Mouse (Mus musculus): ENCODE measurements around the gene Olfr312. TPM values are rescaled to one million over a fixed set of nuclear protein-coding genes. Genes with fewer than 3 reads are reported as not detected.
"Not testable (repeated sequence)": the region's sequence is repeated elsewhere in the genome, so short reads cannot be mapped to it uniquely, and the experiment has no call there.

Gene Olfr312
- polyA plus RNA-seq, 1 experiment from 2014 or later, result not detected

DNA sequence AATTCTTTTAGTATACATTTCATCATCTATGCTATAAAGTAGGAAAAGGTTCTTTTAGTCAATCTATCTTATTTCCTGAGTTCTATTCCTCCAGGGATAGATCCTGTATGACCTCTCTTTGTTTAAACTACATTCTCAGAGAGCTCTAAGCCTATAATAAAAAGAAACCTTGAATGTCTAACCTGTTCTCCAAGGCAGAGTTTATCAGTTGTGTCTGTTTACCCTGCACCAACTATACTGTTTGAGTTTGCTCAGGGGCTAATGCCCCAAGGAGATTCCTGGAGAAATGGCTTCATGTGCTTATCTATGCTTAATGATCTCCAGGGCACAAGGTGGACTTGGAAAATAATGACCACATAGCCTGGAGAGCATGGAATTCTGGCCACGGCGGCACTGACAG lies 24.6 kb upstream of the Olfr312 start:
- Histone ChIP-seq H3K9me3 (ENCODE audit: control insufficient read depth) (no peaks in the 10 kb centered on the region), H3K27ac (ENCODE audit: low read depth, low read length) (no peak overlapping the region), H3K4me1 (replicated peaks; ENCODE audit: control insufficient read depth, insufficient read depth, low read length) (0 out of 2 replicates have a peak, but pooled peaks cover 2% of the 10 kb centered on the region), H3K4me3 (ENCODE audit: low read depth, low read length) (no peak overlapping the region), H3K27me3 (replicated peaks; ENCODE audit: control insufficient read depth, insufficient read depth, low read length) (no peaks in the 10 kb centered on the region), H3K9ac (ENCODE audit: low read depth, low read length) (no peak overlapping the region), H3K4me2 (replicated peaks; ENCODE audit: low read depth) (no peak overlapping the region), H3K36me3 (ENCODE audit: control insufficient read depth, insufficient read depth) (no peaks in the 10 kb centered on the region)
- TF ChIP-seq CTCF (IDR thresholded peaks at IDR 0.05; ENCODE audit: low read depth), result no peak
- WGBS, result 14% methylated on average over 2 of the region's 2 CpGs
- 0 out of 2 replicates have a peak, but pooled peaks have one; percentile 25 for ATAC-seq

DNA sequence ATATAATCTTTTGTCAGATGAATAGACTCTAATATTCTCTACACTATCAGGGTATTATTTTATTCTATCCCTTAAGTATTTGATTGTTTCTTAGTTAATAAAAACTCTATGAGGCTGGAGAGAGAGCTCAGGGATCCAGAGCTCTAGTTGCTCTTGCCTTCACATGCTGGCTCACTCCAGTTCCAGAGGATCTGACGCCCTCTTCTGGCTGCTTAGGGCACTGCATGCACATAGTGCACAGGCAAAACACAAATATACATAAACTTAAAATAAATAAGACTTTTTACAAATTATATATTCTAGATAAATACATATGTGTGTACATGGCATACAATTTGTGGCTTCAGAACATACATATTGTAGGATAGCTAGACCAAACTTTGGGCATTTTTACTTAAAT lies 17.0 kb upstream of the Olfr312 start:
- H3K9ac ChIP-seq (ENCODE audit: low read depth, low read length), result no peak overlapping the region
- H3K4me3 ChIP-seq (ENCODE audit: low read depth, low read length), result no peak overlapping the region
- H3K27ac ChIP-seq (ENCODE audit: low read depth, low read length), result no peak overlapping the region
- WGBS, result 11% methylated on average over 1 of the region's 1 CpGs
- no peak for ATAC-seq
- no peaks in the 10 kb centered on the region for H3K27me3 ChIP-seq (replicated peaks; ENCODE audit: control insufficient read depth, insufficient read depth, low read length)
- no peaks in the 10 kb centered on the region for H3K36me3 ChIP-seq (ENCODE audit: control insufficient read depth, insufficient read depth)
- peak; percentile 53 for TF ChIP-seq CTCF (IDR thresholded peaks at IDR 0.05; ENCODE audit: low read depth)
- H3K9me3 ChIP-seq (ENCODE audit: control insufficient read depth), result no peaks in the 10 kb centered on the region
- no peak overlapping the region for H3K4me2 ChIP-seq (replicated peaks; ENCODE audit: low read depth)
- H3K4me1 ChIP-seq (replicated peaks; ENCODE audit: control insufficient read depth, insufficient read depth, low read length), result no peaks in the 10 kb centered on the region

DNA sequence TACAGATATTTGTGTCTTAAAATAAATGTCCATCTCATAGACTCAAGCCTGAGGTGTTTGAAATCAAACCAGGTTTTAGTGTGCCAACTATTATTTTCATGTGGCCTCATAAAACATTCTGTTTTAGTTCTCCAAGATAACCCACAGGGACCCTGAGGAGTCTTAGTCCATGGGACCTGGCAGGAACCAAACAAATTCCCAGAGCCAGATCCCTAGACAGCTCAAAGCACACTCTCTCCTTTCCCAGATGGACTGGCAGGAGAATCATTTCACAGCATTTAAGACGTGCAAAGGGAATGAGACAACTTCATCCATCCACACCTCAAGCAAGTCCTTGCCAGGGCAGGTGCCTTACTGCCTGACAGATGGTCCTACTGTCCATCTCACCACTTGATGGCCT lies 14.3 kb upstream of the Olfr312 start, which contains the start of gene Olfr313:
Gene Olfr313, plus strand, starts transcription at position 301 of the 400 bp plus-strand sequence.
- H3K27ac ChIP-seq (ENCODE audit: low read depth, low read length); H3K9ac ChIP-seq (ENCODE audit: low read depth, low read length); H3K4me1 ChIP-seq (replicated peaks; ENCODE audit: control insufficient read depth, insufficient read depth, low read length); H3K36me3 ChIP-seq (ENCODE audit: control insufficient read depth, insufficient read depth); H3K9me3 ChIP-seq (ENCODE audit: control insufficient read depth); ATAC-seq; H3K4me3 ChIP-seq (ENCODE audit: low read depth, low read length); H3K27me3 ChIP-seq (replicated peaks; ENCODE audit: control insufficient read depth, insufficient read depth, low read length); H3K4me2 ChIP-seq (replicated peaks; ENCODE audit: low read depth): not testable (repeated sequence)
- 61% methylated on average over 1 of the region's 1 CpGs for WGBS

DNA sequence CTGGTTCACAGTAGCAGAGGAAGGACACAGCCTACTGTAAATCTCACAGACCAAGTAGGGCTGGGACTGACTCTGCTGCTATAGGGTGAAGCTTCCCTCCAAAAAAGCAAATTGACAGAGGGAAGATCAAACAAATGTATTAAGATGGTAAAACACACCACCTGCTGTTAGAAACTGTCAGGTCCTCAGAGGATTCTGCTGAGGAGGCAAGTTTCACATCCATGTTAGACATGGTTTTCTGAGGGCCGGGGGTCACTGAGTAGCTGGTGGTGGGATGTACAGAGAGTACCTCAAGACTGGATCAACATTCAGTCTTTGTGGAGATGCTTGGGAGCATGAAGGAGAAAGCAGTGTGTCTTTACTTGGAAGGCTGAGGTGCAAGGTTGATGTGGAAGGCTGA lies 13.4 kb upstream of the Olfr312 start:
- no peaks in the 10 kb centered on the region for H3K36me3 ChIP-seq (ENCODE audit: control insufficient read depth, insufficient read depth)
- no peak overlapping the region for H3K4me3 ChIP-seq (ENCODE audit: low read depth, low read length)
- ATAC-seq, result no peak
- TF ChIP-seq CTCF (IDR thresholded peaks at IDR 0.05; ENCODE audit: low read depth), result no peak
- H3K4me2 ChIP-seq (replicated peaks; ENCODE audit: low read depth), result no peak overlapping the region
- no peak overlapping the region for H3K27ac ChIP-seq (ENCODE audit: low read depth, low read length)
- no peaks in the 10 kb centered on the region for H3K9me3 ChIP-seq (ENCODE audit: control insufficient read depth)
- H3K9ac ChIP-seq (ENCODE audit: low read depth, low read length), result no peak overlapping the region
- H3K4me1 ChIP-seq (replicated peaks; ENCODE audit: control insufficient read depth, insufficient read depth, low read length), result no peaks in the 10 kb centered on the region
- WGBS, result 79% methylated on average over 1 of the region's 1 CpGs
- H3K27me3 ChIP-seq (replicated peaks; ENCODE audit: control insufficient read depth, insufficient read depth, low read length), result no peaks in the 10 kb centered on the region

DNA sequence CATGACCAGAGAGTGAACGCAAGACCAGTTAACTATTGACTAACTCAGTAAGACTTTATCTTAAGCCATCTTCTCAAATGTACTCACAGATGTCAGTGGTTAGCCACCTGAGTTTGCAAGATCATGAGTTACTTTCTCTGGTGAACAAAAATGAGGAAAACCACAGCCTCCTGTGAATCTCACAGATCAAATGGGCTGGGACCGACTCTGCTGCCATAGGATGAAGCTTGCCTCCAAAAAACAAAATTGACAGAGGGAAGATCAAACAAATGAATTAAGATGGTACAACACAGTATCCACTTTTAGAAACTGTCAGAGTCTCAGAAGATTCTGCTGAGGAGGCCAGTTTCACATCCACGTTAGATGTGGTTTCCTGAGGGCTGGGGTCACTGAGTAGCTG lies 727 bp downstream of the Olfr312 start:
- TF ChIP-seq CTCF (IDR thresholded peaks at IDR 0.05; ENCODE audit: low read depth), result no peak
- Histone ChIP-seq H3K36me3 (ENCODE audit: control insufficient read depth, insufficient read depth) (no peaks in the 10 kb centered on the region), H3K4me1 (replicated peaks; ENCODE audit: control insufficient read depth, insufficient read depth, low read length) (no peaks in the 10 kb centered on the region), H3K4me3 (ENCODE audit: low read depth, low read length) (no peak overlapping the region), H3K27ac (ENCODE audit: low read depth, low read length) (no peak overlapping the region), H3K27me3 (replicated peaks; ENCODE audit: control insufficient read depth, insufficient read depth, low read length) (no peaks in the 10 kb centered on the region), H3K9me3 (ENCODE audit: control insufficient read depth) (no peaks in the 10 kb centered on the region), H3K9ac (ENCODE audit: low read depth, low read length) (no peak overlapping the region), H3K4me2 (replicated peaks; ENCODE audit: low read depth) (no peak overlapping the region)
- 82% methylated on average over 3 of the region's 3 CpGs for WGBS
- no peak for ATAC-seq

DNA sequence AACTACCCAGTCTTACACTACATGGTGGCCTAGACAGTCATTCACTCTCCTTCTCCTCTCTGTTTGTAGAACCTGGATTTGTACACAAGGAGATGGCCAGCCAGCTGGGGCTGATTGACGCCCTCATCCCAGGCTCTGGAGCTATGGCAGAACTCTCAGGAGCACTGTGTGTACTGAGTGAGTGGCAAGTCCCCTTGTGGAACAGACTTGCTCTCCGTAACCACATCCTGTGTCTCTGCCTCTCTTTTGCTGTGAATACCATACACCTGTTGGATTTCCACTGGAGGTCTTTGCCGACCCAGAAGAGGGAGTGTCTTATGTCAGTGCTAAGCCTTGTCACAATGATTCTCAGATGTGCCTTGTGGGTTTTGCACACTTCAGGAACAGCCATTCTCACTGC lies 3.5 kb downstream of the Olfr312 start:
- not testable (repeated sequence) for H3K27me3 ChIP-seq (replicated peaks; ENCODE audit: control insufficient read depth, insufficient read depth, low read length); H3K27ac ChIP-seq (ENCODE audit: low read depth, low read length); H3K36me3 ChIP-seq (ENCODE audit: control insufficient read depth, insufficient read depth); H3K4me2 ChIP-seq (replicated peaks; ENCODE audit: low read depth); ATAC-seq; H3K9ac ChIP-seq (ENCODE audit: low read depth, low read length); H3K4me1 ChIP-seq (replicated peaks; ENCODE audit: control insufficient read depth, insufficient read depth, low read length); H3K9me3 ChIP-seq (ENCODE audit: control insufficient read depth); H3K4me3 ChIP-seq (ENCODE audit: low read depth, low read length)
- 76% methylated on average over 3 of the region's 3 CpGs for WGBS

DNA sequence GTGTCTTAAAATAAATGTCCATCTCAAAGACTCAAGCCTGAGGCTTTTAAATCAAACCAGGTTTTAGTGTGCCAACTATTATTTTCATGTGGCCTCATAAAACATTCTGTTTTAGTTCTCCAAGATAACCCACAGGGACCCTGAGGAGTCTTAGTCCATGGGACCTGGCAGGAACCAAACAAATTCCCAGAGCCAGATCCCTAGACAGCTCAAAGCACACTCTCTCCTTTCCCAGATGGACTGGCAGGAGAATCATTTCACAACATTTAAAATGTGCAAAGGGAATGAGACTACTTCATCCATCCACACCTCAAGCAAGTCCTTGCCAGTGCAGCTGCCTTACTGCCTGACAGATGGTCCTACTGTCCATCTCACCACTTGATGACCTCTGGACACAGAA lies 9.9 kb downstream of the Olfr312 start, which contains the start of gene Olfr311:
Gene Olfr311, plus strand, starts transcription at position 301 of the 400 bp plus-strand sequence.
- H3K9ac ChIP-seq (ENCODE audit: low read depth, low read length), result not testable (repeated sequence)

More for the DNA sequence above, 9.9 kb downstream of the Olfr312 start, which contains the start of gene Olfr311:
- H3K4me1 ChIP-seq (replicated peaks; ENCODE audit: control insufficient read depth, insufficient read depth, low read length); H3K4me2 ChIP-seq (replicated peaks; ENCODE audit: low read depth); H3K4me3 ChIP-seq (ENCODE audit: low read depth, low read length); H3K27me3 ChIP-seq (replicated peaks; ENCODE audit: control insufficient read depth, insufficient read depth, low read length); H3K36me3 ChIP-seq (ENCODE audit: control insufficient read depth, insufficient read depth); H3K9me3 ChIP-seq (ENCODE audit: control insufficient read depth); ATAC-seq; H3K27ac ChIP-seq (ENCODE audit: low read depth, low read length): not testable (repeated sequence)
